Mouse (Mus musculus) adrenal gland, postnatal 10 days (tissue): Measurements from ENCODE around the gene Fbxl20. TPM values are rescaled to one million over a fixed set of nuclear protein-coding genes. Genes with fewer than 3 reads are reported as not detected.
A peak's percentile ranks its signal among the peaks of the same experiment; 100 is the strongest.
"Not testable (repeated sequence)": the region's sequence is repeated elsewhere in the genome, so short reads cannot be mapped to it uniquely, and the experiment has no call there.

Source experiments
- DNase-seq: peaks from one replicate; pipeline ENCODE4 v3.0.0; 2021; ENCODE audit warnings: mixed read lengths
- long read RNA-seq, 2 experiments: library from polyadenylated mRNA; stranded (forward); transcript quantifications; one replicate each; pipeline ENCODE4 v2.0.0; 2021
- total RNA-seq, 2 experiments: library from RNA; stranded (reverse); gene quantifications; 2 replicates each; pipeline ENCODE4 v1.2.3; 2021

Fbxl20 gene
- total RNA-seq: 10 to 100 TPM; 29.5 to 33.0 TPM
- long read RNA-seq, experiment 1, full-length matches to known transcripts: 12 of 27 reads
- long read RNA-seq, experiment 1, partial matches to known transcripts: 3 of 27 reads
- long read RNA-seq, experiment 1, other reads (novel, unspliced or antisense): 12 of 27 reads
- long read RNA-seq, experiment 2, full-length matches to known transcripts: 10 of 26 reads
- long read RNA-seq, experiment 2, partial matches to known transcripts: 4 of 26 reads
- long read RNA-seq, experiment 2, other reads (novel, unspliced or antisense): 12 of 26 reads

DNA sequence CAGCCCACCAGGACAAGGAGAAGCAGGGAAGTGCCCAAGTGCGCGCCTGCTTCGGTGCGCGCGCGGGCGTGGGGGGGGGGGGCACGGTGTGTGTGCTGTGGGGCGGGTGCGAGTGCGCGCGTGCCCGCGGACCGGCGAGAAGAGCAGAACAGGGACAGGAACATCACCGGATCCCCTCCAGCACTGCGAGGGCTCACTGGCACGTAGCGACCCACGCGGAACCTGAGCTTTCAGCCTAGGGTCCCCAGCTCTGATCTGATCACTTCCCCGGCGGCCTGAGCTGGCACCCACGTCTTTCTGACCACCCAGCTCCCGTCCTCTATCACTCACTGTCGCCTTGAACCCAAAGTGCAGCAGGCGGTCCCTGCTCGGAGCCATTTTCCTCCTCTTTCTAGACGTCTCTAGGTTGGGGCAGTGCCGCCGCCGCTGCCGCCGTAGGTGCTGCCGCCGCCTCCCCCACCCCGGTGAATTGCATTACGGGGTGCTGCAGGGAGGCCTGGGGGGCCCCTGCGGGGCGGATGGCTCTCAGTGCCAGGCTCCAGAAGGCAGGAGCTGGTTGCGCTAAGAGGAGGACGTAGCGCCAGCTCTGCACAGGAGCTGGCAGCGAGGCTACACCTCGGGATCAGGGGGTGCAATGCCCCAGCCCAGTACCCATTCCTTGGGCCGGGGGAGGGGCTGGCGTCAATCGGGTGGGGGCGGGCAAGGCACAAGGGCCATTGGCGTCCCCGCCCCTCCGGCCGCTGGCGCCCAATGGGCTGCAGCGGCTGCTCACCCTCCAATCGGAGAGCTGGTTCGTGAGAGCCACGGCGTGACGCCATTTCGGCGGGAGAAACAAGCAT lies at the start of gene Fbxl20:
Gene Fbxl20 (minus strand): TSS at position 618 of the 839 bp plus-strand sequence.
- DNase-seq: peak; percentile 96

DNA sequence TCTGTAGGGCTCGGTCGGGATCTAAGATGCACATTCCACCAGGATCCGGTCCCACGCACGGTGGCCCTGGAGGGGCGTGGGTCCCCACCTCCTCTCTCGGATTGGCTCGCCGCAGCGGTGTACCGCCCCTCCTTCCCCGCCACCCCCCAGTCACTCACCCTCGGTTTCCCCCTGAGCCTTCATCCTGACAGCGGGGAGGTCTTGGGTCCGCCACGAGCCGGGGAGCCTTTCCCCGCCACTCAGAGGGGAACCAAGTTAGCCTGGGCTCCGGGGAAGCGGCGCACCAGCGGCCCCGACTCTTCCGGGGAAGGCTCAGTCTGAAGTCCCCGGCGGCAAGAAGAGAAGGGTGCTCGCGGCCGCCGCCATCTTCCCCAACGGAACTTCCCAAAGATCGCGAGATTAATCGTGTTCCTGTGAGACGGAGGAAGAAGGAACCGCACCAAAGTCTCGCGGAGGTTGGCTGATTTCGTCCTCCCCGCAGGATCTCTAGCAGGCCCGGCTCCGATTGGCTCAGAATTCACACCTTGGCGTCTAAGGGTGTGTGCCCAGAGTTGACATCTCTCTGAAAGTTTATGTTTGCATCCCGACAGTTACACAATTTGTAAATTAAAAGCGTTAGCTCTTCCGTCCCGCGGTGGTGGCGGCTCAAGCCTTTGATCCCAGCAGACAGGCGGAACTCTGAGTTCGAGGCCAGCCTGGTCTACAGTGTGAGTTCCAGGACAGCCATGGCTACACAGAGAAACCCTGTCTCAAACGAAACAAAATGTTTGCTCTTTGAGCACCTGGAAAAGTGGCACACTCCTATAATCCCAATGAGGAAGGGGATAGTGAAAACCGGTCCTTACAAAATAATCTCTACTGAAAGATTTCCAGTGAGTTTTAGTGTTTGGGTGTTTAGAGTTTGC lies 43.0 kb upstream of the Fbxl20 start, which contains the start of gene Med1:
Gene Med1 (minus strand): TSS at position 393 of the 905 bp plus-strand sequence.
- DNase-seq: peak; percentile 92

DNA sequence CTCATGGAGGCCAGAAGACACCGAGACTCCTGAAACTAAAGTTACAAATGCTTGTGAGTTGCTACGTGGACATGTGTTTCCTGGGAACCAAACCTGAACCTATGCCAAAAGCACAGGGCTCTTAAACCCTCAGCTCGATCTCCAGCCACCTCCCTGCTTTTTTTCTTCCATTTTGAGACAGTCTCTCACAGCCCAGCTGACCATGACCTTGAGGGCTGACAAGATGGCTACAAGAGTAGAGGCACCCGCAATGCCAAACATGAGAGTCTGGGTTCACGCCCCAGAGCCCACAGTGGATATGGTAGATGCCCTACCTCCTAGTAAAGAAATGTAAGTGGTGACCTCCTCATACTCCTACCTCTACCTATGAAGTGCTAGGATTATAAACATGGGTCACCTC lies 40.6 kb upstream of the Fbxl20 start:
- DNase-seq: peak; percentile 23

DNA sequence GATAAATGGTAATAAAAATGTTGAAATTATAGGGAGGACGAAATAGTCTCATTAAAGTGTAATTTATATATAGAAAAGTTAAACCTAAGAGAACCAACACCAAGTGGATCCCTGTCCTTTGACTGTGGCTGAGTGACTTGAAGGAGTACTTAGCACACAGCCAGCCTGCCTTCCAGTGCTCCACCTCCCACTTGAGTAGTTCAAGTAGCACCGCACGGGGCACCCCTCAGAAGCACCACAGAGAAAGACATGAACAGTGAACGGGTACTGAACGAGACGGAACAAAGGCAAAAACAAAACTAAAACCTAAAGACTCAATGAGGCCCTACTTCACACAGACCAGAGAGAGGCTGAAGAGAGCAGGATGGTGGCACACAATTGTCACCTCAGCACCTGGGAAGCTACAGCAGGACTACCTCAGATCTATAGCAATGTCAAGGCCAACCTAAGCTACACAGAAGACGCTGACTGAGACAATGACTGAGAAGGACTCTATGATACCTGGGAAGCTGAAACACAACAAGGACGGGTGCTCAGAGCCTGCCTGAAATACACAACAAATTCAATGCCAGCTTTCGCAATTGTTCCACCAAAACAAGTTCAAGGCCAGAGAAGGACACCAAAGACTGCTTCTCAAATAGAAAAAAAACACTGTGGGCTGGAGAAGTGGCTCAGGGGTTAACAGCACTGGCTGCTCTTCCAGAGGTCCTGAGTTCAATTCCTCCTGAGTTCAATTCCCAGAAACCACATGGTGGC lies 37.6 kb upstream of the Fbxl20 start:
- no peak for DNase-seq

DNA sequence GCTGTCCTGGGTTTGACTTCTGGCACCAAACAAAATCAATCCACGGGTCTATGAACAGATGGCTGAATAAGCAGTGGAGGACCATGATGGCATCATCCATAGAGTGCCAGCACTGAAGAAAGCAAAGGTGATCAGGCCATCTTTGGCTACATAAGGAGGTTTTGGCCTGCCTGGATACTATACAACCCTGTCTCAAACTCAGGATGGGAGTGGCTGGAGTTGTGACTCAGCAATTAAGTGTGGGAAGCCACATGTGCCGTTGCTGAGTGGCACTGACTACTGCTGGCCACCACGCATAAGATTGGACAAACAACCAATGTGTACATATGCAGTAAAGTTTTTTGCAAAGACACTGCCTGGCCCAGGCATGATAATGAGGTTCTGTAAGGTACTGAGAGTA lies 31.9 kb upstream of the Fbxl20 start:
- not testable (repeated sequence) for DNase-seq

DNA sequence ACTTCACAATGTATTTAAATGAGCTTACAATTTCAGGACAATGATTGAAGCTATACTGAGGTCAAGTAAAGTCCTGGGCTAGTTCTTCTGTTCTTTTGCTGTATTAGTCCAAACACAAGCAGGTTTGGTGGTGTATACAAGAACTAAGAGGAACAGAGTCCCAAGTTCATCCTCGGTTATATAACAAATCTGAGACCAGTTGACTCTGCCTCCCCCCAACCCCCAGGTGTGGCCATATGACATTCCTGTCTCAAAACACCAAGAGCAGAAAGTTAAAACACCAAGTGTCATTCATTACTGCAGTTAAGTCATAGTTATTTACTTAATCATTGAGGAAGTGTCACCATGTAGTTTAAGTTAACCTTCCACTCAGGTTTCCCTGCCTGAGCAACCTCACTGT lies 18.2 kb upstream of the Fbxl20 start:
- no peak for DNase-seq

DNA sequence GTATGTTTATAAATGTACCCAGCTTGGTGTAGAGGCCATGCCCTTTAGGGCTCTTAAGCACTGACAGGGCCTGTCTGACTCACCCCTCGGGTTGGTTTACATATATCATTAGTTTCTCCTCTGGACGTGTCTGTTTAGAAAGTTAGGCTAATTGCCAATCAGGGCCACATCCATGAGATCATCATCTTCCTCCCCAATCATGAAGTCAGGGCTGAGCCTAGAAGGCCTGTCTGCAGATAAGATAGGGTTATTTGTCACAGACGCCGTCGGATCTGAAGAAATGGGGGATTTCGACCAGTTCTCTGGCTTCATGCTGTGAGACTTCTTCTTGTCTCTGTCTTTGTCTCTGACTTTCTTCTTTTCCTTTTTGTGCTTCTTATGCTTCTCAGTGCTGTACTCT lies 4.9 kb upstream of the Fbxl20 start:
- DNase-seq: no peak

DNA sequence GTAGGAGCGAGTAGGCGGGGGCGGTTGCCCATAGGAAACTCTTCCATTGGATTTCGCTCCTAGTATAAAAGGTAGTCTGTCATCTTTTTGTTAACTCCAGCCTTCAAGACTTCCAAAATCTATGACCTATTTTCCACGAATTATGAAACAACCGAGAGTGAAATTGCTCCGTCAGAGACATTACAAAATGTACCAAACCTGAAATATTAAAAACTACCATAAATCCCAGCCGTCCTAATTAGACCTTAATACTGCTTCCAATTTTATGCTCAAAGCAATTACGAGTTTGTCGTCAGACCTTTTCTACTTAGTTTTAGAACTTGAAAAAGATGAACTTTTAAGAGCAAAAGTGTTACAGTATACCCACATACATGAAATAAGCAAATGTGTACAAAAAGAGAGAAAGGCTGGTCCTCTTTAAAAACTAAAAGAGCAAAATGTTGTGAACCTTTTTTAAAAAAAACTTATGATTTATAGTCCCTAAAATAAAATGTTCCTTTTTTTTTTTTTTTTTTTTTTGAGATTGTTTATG lies 488 bp upstream of the Fbxl20 start:
- no peak for DNase-seq

DNA sequence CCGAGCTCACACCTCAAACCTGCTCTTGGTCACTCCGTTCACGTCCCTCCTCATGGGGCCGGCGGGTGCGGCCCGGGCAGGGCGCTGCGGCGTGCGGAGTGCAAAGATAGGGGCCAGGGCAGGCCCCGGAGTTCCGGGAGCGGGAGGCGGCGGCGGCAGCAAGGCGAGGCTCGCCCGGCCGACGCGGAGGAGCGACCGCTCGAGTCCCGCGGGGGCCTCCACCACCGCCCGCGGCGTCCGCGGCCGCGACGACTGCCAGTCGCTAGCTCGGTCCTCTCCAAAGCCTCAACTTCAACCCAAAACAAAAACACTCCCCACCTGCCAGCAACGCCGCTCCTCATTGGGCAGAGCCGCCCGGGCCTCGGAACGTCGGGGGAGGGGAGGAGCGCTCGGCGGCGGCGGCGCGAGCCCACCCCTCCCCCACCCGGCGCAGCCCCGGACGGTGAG lies 876 bp downstream of the Fbxl20 start:
- peak; percentile 97 for DNase-seq

DNA sequence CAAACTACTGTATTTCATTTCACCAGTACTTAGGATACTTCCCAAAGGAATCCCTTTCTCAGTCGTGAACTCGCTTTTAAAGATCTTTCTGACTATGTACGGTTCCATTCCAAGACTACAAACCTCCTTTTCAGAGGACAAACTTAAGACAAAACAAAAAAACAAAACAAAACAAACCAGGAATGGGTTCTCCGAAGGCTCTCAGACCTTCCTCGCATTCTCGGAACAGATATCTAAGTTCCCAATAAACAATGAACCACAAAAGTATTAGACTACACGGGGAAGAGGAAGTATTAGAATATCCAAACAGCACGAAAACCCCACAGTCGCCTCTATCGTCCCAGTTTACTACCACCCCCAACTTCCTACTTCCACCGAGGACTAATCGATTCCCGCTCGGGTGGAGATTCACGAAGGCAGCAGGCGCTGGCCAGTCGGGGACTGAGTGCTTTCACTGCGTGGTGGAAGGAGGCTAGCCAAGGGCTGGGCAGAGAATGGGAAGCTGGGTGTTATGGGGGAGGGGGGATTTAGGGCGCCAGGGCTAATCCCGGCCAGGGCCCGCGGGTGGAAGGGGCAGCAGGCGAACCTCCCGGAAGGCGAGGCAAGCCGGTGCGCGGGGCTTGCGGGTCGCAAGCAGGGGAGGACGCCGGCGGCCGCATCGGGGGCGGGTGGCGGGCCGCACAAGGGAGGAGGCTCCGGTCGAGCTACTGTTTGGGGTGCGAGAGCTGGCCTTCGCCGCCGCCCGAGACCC lies 1.5 kb downstream of the Fbxl20 start:
- DNase-seq: peak; percentile 64

DNA sequence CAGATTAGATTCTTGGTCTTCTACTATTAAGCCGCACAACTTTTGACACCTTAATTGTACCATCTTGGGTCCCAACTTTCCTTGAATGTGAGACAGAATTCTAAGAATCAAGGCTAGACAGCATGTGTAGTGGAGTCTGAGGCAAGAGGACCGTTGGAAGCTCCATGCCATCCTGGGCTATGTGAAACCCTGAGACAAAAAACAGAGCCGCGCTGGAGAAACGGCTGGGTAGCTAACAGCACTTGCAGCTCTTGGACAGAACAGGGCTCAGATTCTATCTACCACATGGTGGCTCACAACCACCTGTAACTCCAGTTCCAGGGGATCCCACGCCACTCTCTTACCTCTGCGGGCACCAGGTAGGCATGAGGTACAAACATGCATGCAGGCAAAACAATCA lies 4.3 kb downstream of the Fbxl20 start:
- DNase-seq: no peak

DNA sequence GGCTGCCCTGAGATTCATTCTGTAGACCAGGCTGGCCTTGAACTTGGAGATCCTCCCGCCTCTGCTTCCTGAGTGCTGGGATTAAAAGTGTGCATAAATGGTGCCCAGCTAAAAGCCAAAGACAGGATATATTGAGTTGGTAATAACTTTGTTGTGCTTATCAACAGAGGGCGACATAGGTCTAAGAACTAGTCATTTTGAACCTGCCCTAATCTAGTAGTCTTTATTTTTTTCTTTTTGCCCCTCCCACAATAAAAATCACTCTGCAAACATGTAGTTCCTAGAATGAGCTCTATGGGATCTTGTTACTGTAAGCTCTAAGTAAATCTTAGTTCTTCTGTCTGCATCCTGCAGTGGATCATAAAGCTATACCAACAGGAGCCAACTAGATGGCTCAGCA lies 7.7 kb downstream of the Fbxl20 start:
- DNase-seq: no peak

DNA sequence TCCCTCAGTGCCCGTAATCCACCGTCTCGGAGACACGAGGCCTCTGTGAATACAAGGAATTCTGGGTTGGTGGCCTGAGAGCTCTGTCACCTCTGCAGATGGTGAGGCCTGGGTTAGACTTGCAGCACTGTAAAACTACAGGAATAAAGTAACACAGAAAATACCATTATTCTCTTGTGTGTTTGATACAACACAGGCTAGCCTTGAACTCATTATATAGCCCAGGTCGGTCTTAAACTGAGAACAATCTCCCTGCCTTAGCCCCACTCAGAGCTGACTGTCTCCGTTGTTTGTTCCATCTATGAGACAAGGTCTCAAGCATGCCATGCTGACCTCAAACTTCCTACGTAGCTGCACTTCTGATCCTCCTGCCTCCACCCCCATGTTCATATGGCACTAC lies 11.3 kb downstream of the Fbxl20 start:
- DNase-seq: no peak

DNA sequence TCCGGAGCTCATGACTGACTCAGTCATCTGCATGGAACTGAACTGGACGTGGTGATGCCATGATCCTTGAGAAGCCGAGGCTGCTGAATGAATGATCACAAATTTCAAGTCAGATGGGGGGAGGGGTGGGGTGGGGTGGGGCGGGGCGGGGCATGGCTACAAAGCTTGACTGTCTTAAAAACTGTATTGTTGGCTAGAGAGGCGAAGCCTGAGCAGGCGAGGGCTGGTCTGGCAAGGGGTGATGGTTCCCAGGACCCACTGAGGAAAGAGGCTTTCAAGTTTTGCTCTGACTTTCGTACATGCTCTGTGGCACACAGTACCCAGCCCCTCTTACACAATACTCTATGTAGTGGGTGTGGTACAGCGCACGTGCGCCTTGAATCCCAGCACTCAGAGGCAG lies 12.4 kb downstream of the Fbxl20 start:
- no peak for DNase-seq

DNA sequence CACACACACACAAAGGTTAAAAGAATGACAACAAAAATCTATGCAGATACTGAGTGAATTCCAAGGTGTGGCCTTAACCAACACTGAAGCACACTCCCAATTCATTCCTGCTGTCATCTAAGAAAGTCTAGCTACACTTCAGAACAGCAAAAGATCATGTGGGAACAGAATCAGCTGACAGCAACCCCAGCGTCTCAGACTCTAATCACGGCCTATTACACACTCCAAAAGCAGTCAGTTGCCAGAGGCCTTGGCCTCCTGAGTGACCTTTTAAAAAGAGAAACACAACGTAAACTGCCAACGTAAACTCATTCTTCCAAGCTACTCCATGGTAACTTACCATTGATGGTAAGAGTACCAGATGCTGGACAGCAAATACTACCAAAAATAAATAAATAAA lies 15.3 kb downstream of the Fbxl20 start:
- peak; percentile 19 for DNase-seq

DNA sequence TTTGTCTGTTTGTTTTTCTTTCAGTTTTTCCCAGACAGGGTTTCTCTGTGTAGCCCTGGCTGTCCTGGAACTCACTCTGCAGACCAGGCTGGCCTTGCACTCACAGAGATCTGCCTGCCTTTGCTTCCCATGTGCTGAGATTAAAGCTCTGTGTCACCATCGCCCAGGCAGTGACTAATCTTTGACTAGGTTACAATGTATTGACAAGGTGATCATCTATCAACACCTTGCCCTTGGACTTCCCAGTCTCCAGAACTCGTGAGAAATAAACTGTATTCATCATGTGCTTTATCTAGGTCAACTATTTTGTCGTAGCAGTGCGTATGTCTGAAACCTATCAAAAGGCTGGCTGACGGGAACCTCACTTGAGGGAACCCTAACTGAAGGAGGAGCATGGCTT lies 26.8 kb downstream of the Fbxl20 start:
- no peak for DNase-seq

DNA sequence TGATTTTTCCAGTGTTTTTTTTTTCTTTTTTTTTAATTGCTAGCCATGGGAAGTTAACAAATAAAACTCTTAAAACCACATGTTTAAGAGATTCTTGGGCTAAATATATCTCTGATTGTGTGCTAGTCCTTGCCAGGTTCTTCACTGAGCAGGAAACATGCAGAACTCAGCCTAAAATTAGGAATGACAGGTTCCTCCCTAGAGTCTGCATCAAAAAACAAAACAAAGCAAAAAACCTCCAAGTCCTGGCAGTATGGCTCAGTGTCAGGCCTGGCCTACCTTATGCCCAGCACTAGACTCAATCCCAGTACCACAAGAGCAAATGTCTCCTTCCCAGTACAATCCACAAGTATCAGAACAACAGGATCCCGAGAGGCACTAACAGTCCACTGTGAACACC lies 35.8 kb downstream of the Fbxl20 start:
- no peak for DNase-seq

DNA sequence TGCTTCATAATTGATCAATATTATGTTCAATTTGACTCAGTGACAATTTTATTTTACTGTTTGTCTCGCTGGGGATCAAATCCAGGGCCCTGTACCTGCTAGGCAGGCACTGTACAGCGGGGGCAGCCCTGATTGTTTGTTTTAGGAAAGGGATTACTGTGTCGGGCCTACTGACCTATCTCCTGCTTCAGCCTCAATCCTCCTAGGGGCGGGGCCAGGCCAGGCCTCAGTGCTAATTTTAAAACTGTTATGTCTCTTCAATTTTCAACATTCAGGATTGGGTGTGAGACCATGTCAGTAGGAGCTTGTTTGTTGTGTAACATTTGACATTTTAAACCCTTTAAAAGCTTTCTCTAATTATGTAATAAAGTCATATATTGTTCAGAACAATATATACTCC lies 36.7 kb downstream of the Fbxl20 start:
- no peak for DNase-seq

DNA sequence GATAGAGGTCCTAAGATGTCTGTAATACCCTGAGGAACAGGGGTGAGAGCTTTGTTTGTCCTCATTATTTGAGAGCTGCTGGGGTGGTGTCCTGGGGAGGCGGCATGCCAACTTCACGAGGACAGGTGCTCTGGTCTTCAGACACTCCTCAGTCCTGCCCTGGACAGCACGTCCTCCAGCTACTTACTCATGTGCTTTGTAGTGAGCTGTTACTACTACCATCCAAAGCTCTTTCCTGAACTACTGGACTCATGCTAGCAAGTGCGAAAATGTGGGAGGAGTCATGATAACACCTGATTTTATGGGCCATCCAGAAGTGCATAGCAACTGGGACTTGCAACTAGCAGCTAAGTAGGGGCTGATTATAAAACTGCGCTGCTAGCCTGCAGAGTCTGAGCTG lies 40.5 kb downstream of the Fbxl20 start:
- DNase-seq: no peak

DNA sequence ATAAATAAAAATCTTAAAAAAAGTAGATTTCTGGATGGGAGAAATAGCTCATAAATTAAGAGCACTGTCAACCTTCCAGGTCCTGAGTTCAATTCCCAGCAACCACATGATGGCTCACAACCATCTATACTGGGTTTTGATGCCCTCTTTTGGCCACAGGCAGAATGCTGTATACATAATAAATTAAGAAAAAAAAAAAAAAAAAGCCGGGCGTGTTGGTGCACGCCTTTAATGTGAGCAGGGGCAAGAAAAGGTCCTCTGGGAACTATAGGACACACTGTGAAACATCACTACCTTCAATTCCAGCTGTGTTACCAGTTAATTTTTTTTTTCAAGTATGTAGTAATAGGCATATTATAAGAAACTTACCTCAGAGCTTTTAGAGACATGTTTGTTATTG lies 48.9 kb downstream of the Fbxl20 start:
- DNase-seq: no peak

DNA sequence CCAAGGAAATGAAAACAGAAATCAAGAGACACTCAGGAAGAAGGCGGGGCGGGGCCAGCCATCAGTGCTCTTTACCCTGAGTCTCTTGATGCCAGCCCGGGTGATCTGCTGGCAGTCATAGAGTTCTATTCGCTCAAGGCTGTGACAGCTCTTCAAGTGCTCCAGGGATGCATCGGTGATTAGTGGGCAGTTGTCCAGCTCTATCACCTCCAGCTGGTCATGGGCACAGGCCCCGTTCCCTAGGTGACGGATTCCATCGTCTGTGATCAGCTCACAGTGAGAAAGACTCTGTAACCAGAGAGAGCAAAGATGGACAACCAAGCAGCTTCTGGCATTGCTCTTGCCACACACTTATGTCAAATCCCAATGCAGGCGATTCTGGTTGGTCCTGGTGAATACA lies 59.6 kb downstream of the Fbxl20 start:
- no peak for DNase-seq
